Mouse (Mus musculus) embryo, embryonic 10 days (tissue): ENCODE results near the gene Map3k5.

Experiments
- DNase-seq: peaks from one replicate; pipeline ENCODE4 v3.0.0-alpha.2; 2015; ENCODE audit warnings: low spot score

Gene Map3k5

GRCm38 (mm10) chr10:20107031-20107430 lies 172.8 kb downstream of the Map3k5 start:
- no peak for DNase-seq

- DNase-seq = no peak
These were observed 177.2 kb downstream of the Map3k5 start for GRCm38 (mm10) chr10:20111508-20111907.

- DNase-seq = no peak
These were observed 178.0 kb downstream of the Map3k5 start for GRCm38 (mm10) chr10:20112026-20112973.

GRCm38 (mm10) chr10:20119504-20120425 lies 185.5 kb downstream of the Map3k5 start:
- no peak for DNase-seq

DNA sequence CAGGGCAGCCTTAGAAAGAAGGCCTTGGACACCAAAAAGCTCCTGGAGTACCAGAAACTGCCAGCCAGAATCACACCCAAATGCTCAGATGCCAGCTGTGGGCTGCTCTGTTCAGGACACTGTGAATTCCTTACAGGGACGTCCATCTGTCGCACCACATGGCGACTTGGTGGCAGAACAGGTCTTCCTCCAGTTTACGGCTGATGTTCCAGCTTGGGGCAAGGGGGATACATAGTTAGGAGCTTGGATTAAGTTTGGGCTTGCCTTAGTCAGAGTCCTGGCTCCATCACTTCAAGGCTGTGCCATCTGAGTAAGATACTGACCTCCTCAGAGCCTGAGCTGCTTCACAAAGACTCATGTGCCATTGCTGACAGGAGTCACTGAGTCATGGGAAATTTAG lies 187.7 kb downstream of the Map3k5 start:
- no peak for DNase-seq

- DNase-seq = no peak
These were observed 189.1 kb downstream of the Map3k5 start for GRCm38 (mm10) chr10:20123401-20123800.

- no peak for DNase-seq
These were observed 190.3 kb downstream of the Map3k5 start for GRCm38 (mm10) chr10:20124576-20124975.

GRCm38 (mm10) chr10:20125226-20125625 lies 191.0 kb downstream of the Map3k5 start:
- DNase-seq = peak; percentile 78

- DNase-seq = no peak
These were observed 198.8 kb downstream of the Map3k5 start for GRCm38 (mm10) chr10:20132933-20133652.

DNA sequence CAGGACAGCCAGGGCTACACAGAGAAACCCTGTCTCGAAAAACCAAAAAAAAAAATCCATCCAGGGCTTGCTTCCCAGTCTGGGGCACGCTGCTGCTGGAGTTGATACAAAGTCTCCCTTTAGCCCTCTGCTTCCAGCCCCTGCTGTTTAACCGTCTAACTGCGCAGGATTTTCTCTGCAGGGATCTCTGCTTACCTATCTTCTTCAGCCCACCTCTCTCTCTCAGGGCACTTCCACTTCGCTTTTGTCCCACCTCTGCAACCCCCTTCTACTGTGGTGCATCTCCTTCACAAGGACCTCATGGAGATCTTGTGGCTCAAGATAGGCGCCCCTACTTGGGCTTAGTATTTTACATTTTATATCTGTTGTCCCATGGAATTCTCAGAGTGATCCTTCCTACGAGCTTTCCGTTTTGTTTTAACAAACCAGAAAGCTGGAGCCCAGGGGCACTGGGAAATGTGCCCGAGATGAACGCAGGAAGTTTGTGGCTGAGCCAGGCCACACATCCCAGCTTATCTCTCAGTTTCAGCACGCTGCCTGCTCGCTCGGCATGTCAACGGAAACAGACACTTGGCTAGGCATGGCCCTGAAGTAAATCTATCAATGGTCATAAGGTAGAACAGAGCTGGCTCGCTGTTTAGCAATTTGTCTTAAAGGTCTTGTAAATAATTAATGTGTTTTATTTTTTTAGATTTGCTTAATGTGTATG lies 201.2 kb downstream of the Map3k5 start:
- no peak for DNase-seq

DNA sequence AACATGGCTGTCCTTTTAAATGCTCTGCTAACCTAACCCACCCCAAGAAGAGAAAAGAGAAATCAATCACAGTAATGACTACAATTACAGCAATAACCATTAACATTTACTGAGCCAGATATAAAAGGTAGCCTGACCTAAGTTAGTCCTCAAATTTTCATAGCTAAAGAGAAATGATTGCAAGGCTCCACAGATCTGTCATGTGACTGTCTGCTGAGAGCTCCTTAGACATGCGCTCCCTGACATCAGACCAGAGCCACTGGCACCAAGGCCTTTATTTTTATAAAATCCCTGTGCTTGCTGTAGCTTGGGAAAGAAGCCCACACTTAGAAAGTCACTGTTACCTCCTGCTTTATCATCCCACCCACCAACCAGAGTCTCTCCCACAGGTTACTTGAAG lies 202.2 kb downstream of the Map3k5 start:
- DNase-seq = no peak

DNA sequence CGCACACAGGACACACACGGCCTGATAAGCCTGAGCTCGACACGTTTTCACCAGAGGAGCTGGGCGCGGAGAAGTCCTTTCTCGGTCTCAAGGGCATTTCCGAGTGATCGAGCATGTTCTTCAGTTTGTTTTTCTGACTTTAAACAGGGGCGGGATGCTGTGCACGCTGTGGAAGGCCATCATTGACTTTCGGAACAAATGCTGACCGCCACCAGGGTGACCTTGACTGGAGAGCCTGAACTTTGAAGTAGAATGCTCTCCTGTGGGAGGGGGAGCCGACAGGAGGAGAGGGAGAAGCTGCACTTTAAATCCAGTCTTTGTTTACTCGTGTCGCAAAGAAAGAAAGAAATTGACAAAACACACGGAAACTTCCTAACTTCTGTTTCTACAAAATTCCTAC lies 207.1 kb downstream of the Map3k5 start:
- no peak for DNase-seq

- peak; percentile 45 for DNase-seq
These were observed 214.0 kb downstream of the Map3k5 start, which contains the start of gene Map7 for GRCm38 (mm10) chr10:20148130-20148772. Gene Map7 (plus strand): TSS chr10:20148471.

- DNase-seq = peak; percentile 57
These were observed 214.5 kb downstream of the Map3k5 start for GRCm38 (mm10) chr10:20148773-20149120.

GRCm38 (mm10) chr10:20149121-20149834 lies 215.0 kb downstream of the Map3k5 start:
- peak; percentile 61 for DNase-seq

DNA sequence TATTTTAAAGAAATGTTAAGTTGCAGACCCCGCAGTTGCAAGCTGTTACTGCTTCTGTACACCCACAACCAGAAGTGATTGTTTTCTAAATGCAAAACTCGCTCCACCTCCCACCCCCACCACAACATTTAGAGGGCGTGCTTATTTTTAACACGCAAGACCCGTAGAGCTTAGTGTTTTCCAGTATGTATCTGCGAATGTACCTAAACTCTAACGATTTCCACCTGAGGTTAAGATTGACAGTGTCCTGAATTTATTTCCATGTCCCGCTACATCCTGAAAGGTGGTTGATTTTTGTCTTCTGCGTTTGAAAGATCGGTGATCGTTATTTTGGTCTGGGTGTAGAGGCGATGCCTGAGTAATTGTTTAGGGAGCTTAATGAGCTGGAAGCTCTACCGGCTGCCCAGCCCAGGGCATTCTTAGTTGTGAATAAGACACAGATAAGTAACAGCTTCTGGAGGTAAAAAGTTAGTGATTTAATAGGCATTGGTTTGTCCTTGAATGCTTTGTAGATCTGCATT lies 215.6 kb downstream of the Map3k5 start:
- DNase-seq = peak; percentile 41

DNA sequence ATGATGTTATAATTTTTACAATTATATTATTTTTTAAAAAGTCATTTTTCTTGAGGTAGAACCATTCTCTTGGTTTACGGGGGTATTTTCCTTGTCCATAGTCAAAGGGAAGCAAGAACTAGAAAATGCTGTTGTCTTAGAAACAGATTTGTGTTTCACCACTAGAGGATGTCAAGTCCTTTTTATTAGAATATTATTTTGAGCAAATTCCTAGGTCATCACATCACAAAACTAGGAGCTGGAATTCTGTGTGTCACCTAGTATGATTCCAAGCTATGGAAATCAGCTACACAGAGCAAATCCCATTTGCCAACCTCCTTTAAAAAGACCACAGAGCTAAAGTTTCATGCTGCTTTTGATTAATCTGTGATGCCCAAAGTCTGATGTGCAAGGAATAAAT lies 217.9 kb downstream of the Map3k5 start:
- no peak for DNase-seq

DNA sequence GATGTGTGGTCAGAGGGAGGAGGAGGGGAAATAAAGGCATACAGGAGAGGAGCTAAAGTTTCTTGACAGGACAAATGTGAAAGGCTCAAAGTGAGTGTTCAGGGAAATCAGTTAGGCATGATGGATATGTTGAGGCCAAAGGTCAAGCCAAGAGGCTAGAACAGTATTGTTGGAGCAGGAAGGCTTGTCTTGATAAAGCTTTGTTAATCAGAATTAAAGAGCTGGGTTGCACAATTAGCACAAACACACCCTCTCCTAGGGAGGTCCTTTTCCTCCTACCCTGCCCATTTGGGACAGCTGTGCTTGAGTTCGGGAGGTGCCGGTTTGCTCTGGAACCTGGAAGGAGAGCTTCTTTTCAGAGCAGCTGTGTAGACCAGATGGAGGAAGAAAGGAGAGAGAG lies 219.2 kb downstream of the Map3k5 start:
- peak; percentile 61 for DNase-seq

- DNase-seq = no peak
These were observed 221.1 kb downstream of the Map3k5 start for GRCm38 (mm10) chr10:20155401-20155800.
